Mouse (Mus musculus): ENCODE results near the gene Lrrc56. TPM values are rescaled to one million over a fixed set of nuclear protein-coding genes. Genes with fewer than 3 reads are reported as not detected.

Lrrc56 gene
- 1 to 10 TPM; 1.4 to 2.5 (median 2.0) TPM for total RNA-seq (2022)

DNA sequence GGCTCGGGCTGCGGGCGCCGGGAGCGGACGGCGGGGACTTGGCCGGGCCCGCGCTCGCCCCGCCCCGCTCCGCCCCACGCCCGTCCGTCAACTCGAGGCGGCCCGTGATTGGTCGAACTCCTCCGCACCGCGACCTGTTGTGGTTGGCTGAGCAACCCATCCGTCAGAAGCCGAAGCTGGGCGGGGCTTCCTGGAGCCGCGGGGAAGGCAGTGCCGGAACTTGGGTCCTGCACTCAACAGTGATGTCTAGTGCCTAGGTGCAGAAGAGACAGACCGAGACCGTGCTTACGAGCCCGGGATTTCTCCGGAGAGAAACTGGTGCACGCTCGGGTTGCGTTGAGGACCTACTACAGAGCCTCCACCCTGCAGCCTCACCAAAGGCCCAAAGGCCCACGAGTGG is at the start of gene Lrrc56, which contains the start of gene Hras:
Gene Lrrc56, plus strand, starts transcription at position 210 of the 400 bp plus-strand sequence.
Gene Hras, minus strand, starts transcription at position 58 of the 400 bp plus-strand sequence.
- DNase-seq (ENCODE audit: low spot score in 2 of 2): peak; percentile 90 to 95

DNA sequence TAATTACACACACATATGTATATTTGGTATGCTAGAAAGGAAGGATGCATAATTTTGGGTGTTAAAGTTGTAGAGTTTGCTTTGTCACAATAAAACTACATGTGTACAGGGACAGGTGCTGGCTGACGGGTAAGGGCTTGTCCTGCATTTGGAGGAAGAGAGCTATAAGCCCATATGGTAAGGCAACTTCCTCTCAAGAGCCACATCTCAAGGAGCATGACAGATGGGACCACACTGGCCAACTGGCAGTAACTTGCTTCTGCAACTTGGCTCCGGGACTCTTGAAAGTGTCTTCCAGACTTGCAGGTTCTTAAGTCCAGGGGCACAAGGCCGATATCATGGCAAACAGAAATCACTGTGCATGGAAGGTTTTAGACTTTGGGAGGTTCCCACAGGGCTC is 49.3 kb upstream of the Lrrc56 start:
- no peak for DNase-seq (ENCODE audit: low spot score in 2 of 2)

DNA sequence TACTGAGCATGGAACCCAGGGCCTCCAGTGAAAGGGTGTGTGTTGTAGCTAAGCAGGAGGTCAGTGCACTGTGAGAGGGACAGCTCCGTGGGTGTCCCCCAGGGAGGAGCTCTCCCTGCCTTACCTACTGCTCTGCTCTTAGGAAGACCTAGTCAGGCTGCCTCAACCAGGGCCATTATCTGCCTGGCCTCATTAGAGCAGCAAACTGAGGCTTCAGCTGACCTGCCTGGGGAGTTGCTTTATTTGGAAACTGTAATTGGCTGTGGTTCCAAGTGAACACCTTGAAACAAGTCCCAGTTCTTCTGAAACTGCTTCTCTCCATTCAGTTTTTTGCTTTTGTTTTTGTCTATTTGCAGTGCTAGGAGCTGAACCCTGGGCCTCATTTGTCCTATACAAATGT is 48.6 kb upstream of the Lrrc56 start:
- DNase-seq (ENCODE audit: low spot score in 2 of 2): no peak

DNA sequence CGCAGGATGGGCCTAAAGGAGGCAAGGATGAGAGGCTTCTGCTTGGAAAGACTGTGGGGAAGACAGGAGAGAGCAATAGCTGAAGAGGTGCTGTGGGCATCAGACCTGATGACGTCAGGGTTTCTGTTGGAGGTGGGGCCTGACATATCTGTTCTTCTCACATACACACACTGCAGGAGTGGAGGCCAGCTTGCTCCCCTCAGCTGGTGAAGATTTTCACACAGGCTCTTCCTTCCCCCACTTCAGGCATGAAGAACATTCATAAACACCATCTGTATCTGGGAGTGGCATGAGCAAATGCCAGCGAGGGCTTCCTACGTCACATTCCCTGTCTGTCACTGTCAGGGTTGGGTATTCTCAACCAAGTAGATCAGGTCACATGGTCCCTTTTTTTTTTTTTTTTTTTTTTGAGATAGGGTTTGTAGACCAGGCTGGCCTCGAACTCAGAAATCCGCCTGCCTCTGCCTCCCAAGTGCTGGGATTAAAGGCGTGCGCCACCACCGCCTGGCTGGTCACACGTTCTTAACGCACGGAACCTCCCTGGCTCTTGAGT is 47.8 kb upstream of the Lrrc56 start:
- no peak for DNase-seq (ENCODE audit: low spot score in 2 of 2)

DNA sequence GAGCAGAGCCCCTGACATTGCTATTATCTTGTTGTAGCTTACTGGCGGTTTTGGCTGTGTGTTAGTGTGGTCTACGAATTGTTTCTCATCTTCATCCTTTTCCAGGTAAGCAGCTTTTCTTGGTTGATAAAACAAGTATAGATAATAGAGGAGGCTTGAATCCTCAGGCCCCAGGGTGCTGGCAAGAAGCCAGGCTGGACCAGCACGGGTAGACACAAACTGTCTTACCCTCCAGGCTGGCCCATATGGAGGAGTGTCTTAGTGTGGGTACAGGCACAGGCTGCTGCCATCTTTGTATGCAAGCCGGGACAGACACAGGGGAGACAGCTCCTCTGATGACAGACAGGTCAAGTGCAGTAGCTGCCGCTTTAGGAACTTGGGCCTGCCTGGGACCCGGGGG is 46.9 kb upstream of the Lrrc56 start:
- DNase-seq (ENCODE audit: low spot score in 2 of 2): no peak

DNA sequence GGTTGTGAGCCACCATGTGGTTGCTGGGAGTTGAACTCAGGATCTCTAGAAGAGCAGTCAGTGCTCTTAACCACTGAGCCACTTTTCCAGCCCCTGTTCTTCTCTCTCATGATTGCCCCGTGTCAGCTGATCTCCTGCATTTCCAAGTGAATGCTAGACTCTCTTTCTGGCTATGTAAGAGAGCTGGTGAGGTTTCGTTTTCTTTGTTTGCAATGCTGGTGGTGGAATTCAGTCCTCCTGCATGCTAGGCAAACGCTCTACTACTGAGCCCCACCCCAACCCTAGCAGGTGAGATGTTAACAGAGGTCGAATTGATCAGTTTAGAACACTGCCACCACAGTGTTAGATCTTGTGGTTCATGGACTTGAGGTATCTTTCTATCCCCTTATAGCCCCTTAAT is 45.3 kb upstream of the Lrrc56 start:
- DNase-seq (ENCODE audit: low spot score in 2 of 2): no peak

DNA sequence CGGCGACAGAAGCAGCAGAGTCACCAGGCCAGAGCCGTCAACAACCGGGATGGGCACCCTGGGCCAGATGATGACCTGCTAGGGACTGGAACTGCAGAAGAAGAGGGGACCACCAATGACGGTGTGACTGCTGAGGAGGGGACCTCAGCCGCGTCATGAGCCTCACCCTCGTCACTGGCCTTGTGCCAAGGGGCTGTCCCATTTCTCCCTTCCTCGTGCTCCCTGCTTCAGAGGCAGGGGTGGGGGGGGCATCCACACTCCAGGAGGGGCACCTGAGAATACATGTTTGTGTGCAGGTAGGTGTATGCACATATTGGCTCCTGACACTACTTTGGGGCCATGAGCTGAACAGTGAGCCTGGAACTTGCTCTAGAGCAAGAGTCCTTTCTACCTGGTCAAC is 38.6 kb upstream of the Lrrc56 start:
- no peak for DNase-seq (ENCODE audit: low spot score in 2 of 2)

DNA sequence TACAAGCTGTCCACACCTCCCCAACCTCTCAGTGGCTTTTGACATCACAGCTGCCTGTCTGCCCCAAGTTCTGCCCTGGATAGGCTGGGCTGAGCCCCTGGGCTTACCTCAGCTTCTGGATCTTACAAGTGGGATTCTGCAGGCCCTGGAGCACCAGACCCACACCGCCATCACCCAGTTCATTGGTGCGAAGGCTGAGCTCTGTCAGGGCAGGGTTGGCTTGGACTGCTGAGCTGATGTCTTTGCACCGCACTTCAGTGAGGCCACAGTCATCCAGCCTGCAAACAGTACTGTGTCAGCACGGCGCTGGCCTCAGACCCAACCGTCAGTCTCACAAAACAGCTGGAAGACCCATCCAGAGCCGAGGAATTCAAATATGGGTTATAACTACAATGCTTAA is 29.6 kb upstream of the Lrrc56 start:
- no peak for DNase-seq (ENCODE audit: low spot score in 2 of 2)

DNA sequence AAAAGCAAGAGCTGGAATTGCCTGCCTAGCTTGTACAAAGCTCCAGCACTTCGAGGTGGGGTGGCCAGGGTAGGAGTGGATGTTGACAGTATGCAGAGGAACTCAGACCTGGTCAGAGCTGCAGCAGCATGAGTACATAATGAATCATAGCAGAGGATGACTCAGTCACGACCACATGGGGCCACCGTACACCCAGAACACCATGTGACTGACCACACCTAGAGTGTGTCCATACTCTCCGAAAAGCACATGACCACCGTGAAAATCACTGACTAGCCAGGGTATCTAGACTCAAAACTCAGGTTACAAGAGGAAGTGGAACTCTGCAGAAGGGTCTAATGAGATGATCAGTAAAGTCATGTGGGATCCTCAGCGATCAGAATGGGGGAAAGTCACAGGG is 29.1 kb upstream of the Lrrc56 start:
- DNase-seq (ENCODE audit: low spot score in 2 of 2): no peak

DNA sequence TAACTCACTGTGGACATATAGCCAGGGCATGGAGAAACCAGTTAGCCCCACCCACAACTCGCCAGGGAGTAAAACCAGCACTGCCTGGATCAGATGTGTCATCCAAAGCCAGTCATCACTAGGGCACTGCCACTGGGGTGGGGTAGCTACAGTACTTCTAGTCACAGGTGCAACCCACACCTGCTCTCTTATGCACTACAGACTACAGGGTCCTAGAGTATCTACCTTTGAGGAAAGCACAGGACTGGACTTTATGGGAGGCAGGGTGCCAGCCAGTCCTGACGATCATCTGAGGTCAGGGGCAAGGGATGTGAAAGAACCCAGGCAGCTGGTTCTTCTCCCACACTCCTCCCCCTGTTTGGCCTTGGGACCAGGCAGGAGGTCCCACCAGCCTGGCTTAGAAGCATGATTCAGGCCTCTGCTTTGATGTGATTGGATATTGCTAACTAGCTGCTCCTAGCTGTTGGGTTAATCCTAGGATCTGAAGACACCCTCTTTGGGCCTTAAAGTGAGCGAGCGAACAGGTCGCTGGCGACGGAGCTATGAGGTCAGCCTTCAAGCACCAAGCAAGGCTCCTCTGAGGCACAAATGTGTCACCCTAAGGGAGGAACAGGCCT is 25.9 kb upstream of the Lrrc56 start:
- peak in 1 of 2 experiments; percentile 31 for DNase-seq (ENCODE audit: low spot score in 2 of 2)

DNA sequence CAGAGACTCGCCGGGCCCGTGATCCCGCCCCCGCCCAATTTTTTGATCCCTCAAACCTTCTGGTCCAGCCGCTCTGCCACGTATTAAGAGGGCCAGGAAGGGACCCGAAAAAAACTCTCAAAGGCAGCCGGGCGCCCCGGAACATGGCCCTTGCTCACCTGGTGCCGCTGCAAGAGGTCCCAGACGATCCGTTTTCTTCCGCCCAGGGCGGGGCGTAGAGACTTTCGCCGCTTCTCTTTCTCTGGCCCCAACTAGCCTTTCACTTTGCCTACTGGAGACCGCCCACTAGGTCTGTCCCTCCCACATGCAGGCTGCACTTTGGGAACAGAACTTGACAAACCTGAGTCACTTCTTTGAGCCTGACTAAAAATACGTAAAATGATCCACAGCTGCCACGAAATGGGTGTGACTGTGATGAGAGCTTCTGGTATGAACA is 25.4 kb upstream of the Lrrc56 start:
- peak; percentile 49 for DNase-seq (ENCODE audit: low spot score in 2 of 2)

DNA sequence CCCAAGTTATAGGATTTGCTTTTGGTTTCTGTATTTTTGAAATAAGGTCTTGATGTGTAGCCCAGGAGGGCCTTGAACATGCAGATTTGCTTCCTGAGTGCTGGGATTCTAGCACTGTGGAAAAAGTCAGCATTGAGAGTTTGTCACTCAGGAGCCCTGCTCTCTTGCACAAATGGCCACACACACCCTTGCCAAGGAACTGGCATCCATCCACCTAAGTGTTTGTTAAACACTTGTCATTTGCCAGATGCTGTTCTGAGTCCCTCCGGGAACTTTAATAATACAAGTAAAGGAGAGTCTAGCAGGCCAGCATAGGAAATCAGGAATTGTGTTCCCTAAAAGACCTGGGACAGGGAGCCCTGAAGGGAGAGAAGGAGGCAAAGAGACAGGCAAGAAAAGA is 24.7 kb upstream of the Lrrc56 start:
- DNase-seq (ENCODE audit: low spot score in 2 of 2): no peak

DNA sequence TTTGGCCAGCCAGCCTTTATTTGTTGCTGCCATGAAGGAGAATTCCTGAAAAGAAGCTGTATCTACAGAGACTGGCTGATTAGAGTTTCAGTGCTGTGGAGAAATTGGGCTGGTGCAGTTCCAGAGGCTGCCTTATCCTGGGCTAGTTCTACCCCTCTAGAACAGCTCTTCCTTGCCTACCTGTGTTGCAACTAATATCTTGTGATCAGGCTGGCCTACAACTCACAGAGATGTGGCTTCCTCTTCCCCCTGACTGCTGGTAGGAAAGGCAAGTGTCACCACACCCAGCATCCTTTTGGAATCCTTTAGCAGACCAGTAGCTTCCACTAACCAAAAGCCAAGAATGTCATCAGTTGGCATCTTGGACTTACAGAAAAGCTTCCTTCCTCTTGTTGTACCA is 24.1 kb upstream of the Lrrc56 start:
- DNase-seq (ENCODE audit: low spot score in 2 of 2): no peak

DNA sequence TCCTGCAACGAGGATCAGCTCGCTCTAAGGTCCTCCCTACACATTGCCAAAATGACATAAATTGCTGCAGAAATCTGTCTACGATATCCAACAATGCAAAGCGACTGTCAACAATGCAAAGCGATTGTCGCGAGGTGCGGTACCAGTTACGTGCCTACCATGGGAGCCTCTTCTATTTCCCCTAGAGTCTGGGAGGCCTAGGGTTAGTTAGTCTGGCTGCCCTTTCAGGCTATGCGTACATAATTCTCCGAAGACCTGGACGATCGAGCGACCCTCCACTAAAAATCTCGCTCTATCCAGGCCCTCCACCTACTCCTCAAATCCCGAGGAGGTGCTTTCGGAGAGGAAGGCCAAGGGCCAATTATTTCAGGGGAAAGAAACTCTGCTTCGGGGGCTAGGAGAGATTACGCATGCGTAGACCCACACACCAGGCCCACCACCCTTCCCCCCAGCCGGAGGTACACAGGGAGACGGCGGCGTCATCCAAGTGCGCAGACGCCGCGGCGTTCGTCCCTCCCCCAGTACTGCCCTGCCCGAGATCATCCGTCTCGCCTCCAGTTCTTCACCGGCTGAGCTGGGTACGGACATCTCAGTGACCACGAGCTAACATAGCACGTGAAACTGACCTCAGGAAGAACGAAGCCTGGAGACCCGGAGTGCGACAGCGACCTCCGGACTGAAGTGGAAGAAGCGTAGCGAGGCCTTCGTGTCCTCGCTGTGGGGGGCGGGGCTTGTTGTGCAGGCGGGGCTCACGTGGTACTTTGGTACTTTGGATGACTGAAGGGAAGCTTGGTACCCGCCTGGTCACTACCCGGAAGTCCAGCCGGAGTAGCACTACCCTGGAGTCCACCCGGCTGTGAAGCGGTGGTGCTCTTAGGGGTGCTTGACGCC is 21.6 kb upstream of the Lrrc56 start, which contains the start of gene Rnh1:
Gene Rnh1, minus strand, starts transcription at position 742 of the 891 bp plus-strand sequence.
- peak; percentile 84 to 87 for DNase-seq (ENCODE audit: low spot score in 2 of 2)

DNA sequence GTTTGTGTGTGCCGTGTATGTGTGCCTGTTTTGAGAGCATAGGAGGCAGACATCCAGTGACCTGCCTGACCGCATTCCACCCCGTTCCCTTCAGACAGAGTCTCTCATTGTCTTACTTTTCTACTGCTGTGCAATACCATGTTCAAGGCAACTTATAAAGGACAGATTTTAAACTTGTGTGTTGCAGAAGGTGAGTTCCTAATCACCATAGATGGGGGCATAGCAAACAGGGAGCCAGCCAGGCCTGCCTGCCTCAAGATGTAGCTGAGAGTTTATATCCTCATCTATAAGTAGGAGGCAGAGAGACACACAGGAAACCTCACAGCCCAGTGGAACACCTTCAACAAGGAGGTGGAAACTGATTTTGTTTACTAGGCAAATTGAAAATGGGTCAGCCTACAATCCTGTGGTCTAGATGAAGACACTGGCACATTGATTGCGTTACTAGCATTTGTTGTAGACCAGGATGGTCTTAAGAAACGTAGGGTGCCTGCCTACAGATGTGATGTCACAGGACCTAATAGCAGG is 20.6 kb upstream of the Lrrc56 start:
- DNase-seq (ENCODE audit: low spot score in 2 of 2): no peak

DNA sequence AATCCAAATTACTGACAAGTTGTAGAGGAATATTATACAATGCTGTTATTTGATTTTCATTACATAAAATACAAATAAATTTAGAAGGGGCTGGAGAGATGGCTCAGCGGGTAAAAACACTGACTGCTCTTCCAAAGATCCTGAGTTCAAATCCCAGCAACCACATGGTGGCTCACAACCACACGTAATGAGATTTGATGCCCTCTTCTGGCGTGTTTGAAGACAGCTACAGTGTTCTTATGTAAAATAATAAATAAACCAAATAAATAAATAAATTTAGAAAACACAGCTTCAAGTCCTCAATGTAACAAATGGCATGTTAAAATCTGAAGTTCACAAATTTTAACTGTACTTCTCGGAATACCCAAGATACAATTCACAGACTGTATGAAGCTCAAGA is 18.9 kb upstream of the Lrrc56 start:
- DNase-seq (ENCODE audit: low spot score in 2 of 2): no peak

DNA sequence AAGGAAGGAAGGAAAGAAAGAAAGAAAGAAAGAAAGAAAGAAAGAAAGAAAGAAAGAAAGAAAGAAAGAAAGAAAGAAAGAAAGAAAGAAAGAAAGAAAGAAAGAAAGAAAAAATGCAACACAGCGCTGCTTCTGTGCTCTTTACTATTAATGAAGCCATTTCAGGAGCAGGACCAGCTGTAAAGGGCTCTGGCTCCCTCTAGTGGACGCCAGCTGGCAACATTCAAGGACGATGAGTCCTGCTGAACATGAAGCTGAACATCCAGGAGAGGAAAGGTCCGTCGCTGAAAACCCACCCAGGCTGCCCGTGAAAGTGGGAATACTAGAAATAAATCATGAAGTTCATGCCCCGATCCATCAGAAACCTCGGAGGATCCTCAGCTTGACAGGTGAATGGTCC is 17.8 kb upstream of the Lrrc56 start:
- DNase-seq (ENCODE audit: low spot score in 2 of 2): peak; percentile 77

DNA sequence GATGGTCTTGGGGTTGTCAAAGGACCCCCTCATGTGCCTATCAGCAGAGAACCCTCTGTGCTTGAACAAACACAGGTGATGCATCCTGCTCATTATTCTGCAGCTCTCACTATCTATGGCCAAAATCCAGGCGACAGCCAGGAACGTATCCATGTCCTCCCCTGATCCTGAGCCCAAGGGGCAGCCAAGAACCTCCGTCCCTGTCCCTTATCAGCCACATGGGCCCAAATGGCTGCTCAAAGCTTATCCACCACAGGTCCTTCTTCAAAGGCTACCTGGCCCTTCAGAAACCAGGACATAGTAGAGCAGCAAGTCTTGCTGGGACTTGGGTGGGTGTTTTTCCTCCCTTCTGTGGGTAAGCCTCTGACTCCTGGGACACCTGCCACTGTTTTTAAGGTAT is 5.8 kb upstream of the Lrrc56 start:
- DNase-seq (ENCODE audit: low spot score in 2 of 2): no peak

DNA sequence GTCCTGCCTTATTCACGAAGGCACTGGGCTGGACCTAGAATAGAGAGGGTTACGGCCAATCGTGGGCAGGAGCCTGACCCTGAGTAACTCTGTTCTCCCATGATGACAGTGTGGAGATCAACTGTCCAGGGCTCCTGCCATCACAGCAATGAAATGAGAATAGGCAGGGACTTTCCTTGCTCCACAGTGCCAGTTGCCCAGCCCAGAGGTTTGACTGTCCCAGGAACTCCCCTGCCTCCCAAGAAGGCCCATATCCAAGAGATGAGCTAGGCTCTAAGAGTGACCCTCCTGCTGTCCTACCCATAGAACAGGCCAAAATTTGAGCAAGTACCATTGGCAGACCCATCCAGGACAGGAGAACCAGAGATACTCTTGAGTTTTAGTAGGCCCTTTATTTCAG is 5.2 kb upstream of the Lrrc56 start:
- no peak for DNase-seq (ENCODE audit: low spot score in 2 of 2)

DNA sequence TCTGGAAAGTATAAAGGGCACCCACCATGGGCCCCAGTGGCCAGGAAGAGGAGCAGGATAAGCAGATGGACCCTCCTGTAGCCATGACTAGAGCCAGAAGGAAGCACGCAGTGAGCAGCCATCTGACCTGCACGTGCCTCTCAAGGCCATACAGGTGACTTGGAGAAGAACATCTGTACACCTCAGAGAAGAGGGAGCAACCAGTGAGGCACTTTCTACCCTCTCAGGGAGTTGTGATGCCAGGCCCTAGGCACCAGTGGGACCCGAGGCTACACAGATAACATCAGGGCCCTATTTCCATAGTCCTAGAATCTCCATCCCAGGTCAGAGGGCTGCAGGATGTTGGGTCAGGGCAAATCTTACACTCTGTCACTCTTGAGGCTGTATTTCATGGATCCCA is 3.7 kb upstream of the Lrrc56 start:
- no peak for DNase-seq (ENCODE audit: low spot score in 2 of 2)

DNA sequence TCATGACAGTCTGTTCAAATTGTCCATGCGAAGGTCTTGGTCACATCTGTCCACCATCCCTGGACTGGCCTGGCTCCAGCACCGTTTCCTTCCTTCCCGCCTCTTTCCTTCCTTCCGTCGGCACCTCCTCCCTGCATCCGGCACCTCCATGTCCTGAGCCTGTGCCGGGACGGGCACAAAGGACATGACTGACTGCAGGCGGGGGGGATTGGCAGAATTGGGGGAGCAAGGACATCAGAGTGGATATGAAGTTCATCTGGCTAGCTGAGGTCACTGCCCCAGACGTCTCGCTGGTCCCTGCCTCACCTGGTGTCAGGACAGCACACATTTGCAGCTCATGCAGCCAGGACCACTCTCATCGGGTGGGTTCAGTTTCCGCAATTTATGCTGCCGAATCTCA is 2.9 kb upstream of the Lrrc56 start:
- no peak for DNase-seq (ENCODE audit: low spot score in 2 of 2)
